Mouse (Mus musculus) macrophage (primary cell): Measurements from ENCODE around the gene Osbpl9. TPM values are rescaled to one million over a fixed set of nuclear protein-coding genes. Genes with fewer than 3 reads are reported as not detected.

ENCODE experiments used
- H3K27ac ChIP-seq: fragments of 350-480 bp; formaldehyde crosslinking; 2 replicates; pipeline ENCODE4 v1.9.0; 2021
- H3K36me3 ChIP-seq: fragments of 350-480 bp; formaldehyde crosslinking; 2 replicates; pipeline ENCODE4 v1.9.0; 2021; ENCODE audit errors: inconsistent target
- H3K4me3 ChIP-seq: fragments of 350-480 bp; formaldehyde crosslinking; 2 replicates; pipeline ENCODE4 v1.9.0; 2021; ENCODE audit errors: inconsistent target
- H3K79me2 ChIP-seq: fragments of 350-480 bp; formaldehyde crosslinking; 2 replicates; pipeline ENCODE4 v1.9.0; 2021; ENCODE audit errors: inconsistent target
- WGBS: methylation state at CpG from one replicate; pipeline ENCODE4 v1.1.7; 2026; ENCODE audit warnings: inconsistent platforms; ENCODE audit not compliant: missing documents; 5-methylcytosine and 5-hydroxymethylcytosine counted together
- polyA plus RNA-seq: library from polyadenylated mRNA; stranded (reverse); fragments of 250-400 nt; gene quantifications from 3 replicates; pipeline ENCODE4 v1.2.4, GENCODE M21; 2018; ENCODE audit warnings: inconsistent platforms

The Osbpl9 gene
- polyA plus RNA-seq, 1 experiment from 2014 or later = 146 TPM

- 92% methylated on average over 8 of the region's 8 CpGs for WGBS
Measured at GRCm38 (mm10) chr4:109185616-109186405, 16.3 kb downstream of the Osbpl9 start.

GRCm38 (mm10) chr4:109175677-109176076, 26.4 kb downstream of the Osbpl9 start:
- H3K4me3 ChIP-seq = no peak overlapping the region
- H3K36me3 ChIP-seq = no peaks in the 10 kb centered on the region
- no peak overlapping the region for H3K27ac ChIP-seq

More at GRCm38 (mm10) chr4:109185616-109186405, 16.3 kb downstream of the Osbpl9 start:
- Histone ChIP-seq H3K36me3 (no peaks in the 10 kb centered on the region), H3K79me2 (peaks cover 100% of the 10 kb centered on the region), H3K4me3 (no peak overlapping the region), H3K27ac (no peak overlapping the region)

DNA sequence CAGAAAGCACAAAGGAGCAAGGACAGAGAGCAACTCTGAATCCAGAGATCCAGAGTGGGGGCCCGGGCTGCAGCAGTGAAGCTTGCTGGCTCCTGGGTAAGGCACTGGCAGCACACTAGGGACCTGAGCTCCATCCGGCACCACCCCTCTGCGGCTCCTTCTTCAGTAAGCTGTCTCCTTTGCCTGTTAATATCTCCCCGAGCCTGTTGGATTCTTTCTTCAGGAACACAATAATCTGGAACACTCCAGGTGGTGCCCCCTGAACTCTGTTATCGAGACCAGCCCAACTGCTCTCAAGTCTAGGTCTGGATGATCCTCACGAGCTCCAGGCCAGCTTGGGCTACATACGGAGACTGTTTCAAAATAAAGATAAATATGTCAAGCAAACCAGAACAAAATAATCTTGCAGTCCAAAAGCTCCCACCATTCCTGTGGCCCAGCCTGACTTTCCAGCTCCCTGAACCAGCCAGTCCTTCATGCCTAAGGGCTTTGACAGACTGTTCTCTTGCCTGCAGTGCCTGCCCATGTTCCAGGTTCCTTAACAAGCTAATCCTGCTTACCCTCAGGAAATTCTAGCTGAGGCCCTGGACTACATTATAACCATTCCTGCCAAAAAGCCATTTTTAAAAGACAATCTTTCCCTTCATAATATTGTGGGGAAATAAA, 28.2 kb downstream of the Osbpl9 start:
- H3K27ac ChIP-seq = no peak overlapping the region
- H3K36me3 ChIP-seq = no peaks in the 10 kb centered on the region
- peaks cover 77% of the 10 kb centered on the region; the same call in 1 of the 2 replicates for H3K79me2 ChIP-seq
- WGBS = 90% methylated on average over 7 of the region's 7 CpGs
- no peak overlapping the region for H3K4me3 ChIP-seq

More at GRCm38 (mm10) chr4:109175677-109176076, 26.4 kb downstream of the Osbpl9 start:
- H3K79me2 ChIP-seq = peaks cover 80% of the 10 kb centered on the region; the same call in 1 of the 2 replicates

DNA sequence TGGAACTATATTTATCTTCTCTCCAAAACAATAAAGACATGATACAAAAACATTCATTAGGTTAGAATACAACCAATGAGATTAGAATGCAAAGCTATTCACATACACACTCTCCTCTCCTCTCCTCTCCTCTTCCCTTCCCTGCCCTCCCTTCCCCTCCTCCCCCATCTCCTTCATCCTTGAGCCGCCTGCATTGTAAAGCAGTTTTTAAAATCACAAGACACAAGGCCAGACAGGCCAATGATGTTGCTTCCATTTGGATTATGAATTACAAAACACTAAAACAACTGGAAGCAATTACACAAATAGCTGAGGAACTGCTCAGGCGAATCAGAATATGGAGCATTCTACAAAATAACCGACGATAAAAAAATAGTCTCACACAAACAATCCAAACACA, 28.7 kb downstream of the Osbpl9 start:
- no peak overlapping the region for H3K27ac ChIP-seq
- whole genome bisulfite sequencing = 97% methylated on average over 3 of the region's 4 CpGs
- no peak overlapping the region for H3K4me3 ChIP-seq
- H3K36me3 ChIP-seq = no peaks in the 10 kb centered on the region
- H3K79me2 ChIP-seq = peaks cover 71% of the 10 kb centered on the region; the same call in 1 of the 2 replicates

DNA sequence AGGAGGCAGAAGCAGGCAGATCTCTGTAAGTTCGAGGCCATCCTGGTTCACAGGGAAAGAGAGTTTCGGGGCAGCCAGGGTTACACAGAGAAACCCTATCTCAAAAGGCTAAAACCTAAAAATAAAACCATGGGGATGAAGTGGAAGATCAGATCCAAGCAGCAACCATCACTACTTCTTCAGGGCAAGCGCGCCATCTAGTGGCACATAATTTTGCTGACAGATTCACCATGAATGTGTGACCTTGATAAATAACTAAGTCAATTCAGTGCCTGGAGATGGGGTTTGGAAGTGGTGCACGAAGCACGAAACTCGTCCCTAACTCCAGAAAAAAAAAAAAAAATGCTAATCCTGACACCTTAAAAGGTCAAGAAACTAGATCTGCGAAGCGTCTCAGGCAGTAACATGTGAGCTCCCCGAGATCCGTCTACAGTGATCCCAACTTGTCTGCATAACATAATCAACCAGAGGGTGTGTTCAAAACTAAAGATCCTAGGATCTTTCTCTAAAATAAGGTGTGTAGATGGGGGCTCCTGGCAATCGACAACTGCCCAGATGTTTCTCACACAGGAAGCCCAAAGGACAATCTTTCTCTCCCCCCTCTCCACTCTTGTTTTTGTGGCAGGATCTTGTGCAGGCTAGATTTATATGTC, 36.4 kb downstream of the Osbpl9 start:
- no peak overlapping the region for H3K27ac ChIP-seq
- no peaks in the 10 kb centered on the region for H3K36me3 ChIP-seq
- H3K4me3 ChIP-seq = no peak overlapping the region
- WGBS = 42% methylated on average over 11 of the region's 12 CpGs
- peaks cover 25% of the 10 kb centered on the region; the same call in 1 of the 2 replicates for H3K79me2 ChIP-seq

DNA sequence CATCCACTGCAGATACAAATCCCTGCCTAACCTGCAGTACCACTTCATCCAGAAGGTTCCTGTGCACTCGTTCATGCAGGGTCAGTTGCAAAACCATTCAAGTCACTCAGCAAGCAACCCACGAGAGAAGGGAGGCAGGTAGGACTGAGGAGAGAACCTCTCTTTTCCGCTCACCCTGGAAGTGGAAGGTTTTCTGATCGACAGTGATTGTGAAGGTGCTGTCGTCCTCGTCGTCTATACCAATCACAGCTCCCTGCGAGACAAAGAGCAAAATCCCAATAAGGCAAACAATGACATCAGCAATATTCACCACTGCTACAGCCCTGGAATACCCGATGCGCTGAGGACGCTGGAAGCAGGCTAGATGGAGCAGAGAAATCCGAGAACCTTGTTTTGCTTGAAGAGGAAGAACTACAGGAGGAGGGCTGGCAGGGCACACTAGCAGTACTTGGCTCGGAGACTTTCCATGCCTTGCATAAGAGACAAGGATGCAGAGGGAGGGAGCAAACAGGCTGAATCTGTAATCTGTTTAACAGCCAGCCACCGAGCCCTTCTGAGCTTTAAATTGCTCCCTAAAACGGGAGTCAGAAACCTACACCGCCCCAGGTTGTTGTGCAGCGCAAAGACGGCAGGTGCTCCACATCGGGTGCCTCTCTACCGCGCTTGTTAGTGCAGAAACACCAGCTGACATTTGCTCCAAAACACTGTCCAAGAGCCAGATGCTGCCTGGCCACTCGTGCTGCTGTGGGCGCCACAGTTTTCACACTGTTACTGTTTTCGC, 45.4 kb downstream of the Osbpl9 start:
- H3K36me3 ChIP-seq = peaks cover 19% of the 10 kb centered on the region; the same call in 1 of the 2 replicates
- WGBS = 90% methylated on average over 24 of the region's 24 CpGs
- H3K79me2 ChIP-seq = peaks cover 7% of the 10 kb centered on the region; the same call in 1 of the 2 replicates
- no peak overlapping the region for H3K27ac ChIP-seq
- no peak overlapping the region for H3K4me3 ChIP-seq

DNA sequence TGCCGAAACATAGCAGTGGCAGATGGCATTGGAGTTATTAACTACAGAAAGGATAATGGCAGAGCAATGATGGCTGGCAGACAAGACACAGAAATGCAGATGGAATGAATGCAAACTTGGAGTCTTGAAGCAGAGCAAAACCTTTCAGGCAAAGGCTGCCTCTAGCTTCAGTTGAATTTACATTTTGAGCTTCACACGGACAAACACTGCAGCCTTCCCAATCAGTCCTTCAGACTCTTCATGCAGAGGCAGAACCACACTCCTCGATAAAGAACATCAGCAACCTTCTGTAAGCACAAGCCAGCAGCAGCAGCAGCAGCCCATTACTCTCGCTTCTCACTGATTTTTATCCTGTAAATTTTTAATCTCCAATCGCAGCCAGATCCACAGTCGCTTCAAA, 46.0 kb downstream of the Osbpl9 start:
- WGBS = 97% methylated on average over 6 of the region's 6 CpGs
- no peak overlapping the region for H3K27ac ChIP-seq
- peaks cover 10% of the 10 kb centered on the region; the same call in 1 of the 2 replicates for H3K79me2 ChIP-seq
- peaks cover 19% of the 10 kb centered on the region; the same call in 1 of the 2 replicates for H3K36me3 ChIP-seq
- H3K4me3 ChIP-seq = no peak overlapping the region

- WGBS = 94% methylated on average over 2 of the region's 2 CpGs
- H3K79me2 ChIP-seq = peaks cover 44% of the 10 kb centered on the region; the same call in 1 of the 2 replicates
- no peak overlapping the region for H3K4me3 ChIP-seq
Measured at GRCm38 (mm10) chr4:109150214-109150613, 51.9 kb downstream of the Osbpl9 start.

GRCm38 (mm10) chr4:109149411-109149810, 52.7 kb downstream of the Osbpl9 start:
- no peak overlapping the region for H3K4me3 ChIP-seq
- peaks cover 52% of the 10 kb centered on the region; the same call in 1 of the 2 replicates for H3K79me2 ChIP-seq
- WGBS = 44% methylated on average over 2 of the region's 2 CpGs
- H3K27ac ChIP-seq = no peak overlapping the region
- H3K36me3 ChIP-seq = no peaks in the 10 kb centered on the region

More at GRCm38 (mm10) chr4:109150214-109150613, 51.9 kb downstream of the Osbpl9 start:
- 0 out of 2 replicates have a peak, but pooled peaks cover 5% of the 10 kb centered on the region for H3K36me3 ChIP-seq
- no peak overlapping the region for H3K27ac ChIP-seq

- Histone ChIP-seq H3K36me3 (no peaks in the 10 kb centered on the region), H3K27ac (no peak overlapping the region), H3K79me2 (peaks cover 59% of the 10 kb centered on the region; the same call in 1 of the 2 replicates), H3K4me3 (no peak overlapping the region)
- 61% methylated on average over 11 of the region's 11 CpGs for WGBS
Measured at GRCm38 (mm10) chr4:109147278-109148038, 54.6 kb downstream of the Osbpl9 start.

DNA sequence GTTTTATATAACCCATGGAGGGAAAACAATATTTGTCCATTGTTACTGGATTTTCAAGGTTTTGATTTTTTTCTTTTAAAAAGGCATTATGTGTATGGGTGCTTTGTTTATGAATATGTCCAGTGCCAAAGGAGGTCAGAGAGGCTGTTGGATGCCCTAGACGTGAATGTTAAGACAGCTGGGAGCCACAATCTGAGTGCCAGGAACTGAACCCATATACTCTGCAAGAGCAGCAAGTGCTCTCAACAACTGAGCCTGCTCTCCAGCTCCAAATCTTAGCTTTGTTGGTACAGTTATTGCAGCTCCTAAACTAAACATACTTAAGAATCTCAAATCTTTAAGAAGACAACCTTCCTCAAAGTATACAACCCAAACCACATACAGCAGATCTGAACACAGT, 59.0 kb downstream of the Osbpl9 start:
- WGBS = 88% methylated on average over 1 of the region's 1 CpGs
- Histone ChIP-seq H3K4me3 (no peak overlapping the region), H3K27ac (no peak overlapping the region)

DNA sequence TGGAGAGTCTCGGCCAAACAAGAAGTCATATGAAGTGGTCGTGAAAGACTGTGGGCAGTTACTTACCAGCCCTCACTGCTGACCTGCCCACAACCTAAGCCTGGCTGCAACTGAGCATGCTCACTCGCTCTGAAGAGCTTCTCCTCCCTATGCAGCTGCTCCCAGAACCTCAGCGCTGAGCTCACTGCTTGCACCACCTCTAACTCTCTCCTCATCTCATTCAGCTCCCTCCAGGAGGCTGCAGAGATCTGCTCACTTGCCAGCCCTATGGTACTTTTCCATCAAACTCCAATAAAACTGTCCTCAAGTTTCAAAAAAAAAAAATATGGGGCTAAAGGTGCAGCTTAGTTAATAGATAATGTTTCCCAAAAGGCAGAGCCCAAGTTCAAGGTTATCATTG, 63.5 kb downstream of the Osbpl9 start:
- H3K4me3 ChIP-seq = no peak overlapping the region
- H3K36me3 ChIP-seq = no peaks in the 10 kb centered on the region
- 98% methylated on average over 4 of the region's 4 CpGs for WGBS
- no peak overlapping the region for H3K27ac ChIP-seq
- peaks cover 52% of the 10 kb centered on the region; the same call in 1 of the 2 replicates for H3K79me2 ChIP-seq

More for the DNA sequence above, 59.0 kb downstream of the Osbpl9 start:
- Histone ChIP-seq H3K36me3 (no peaks in the 10 kb centered on the region), H3K79me2 (peaks cover 80% of the 10 kb centered on the region; the same call in 1 of the 2 replicates)

DNA sequence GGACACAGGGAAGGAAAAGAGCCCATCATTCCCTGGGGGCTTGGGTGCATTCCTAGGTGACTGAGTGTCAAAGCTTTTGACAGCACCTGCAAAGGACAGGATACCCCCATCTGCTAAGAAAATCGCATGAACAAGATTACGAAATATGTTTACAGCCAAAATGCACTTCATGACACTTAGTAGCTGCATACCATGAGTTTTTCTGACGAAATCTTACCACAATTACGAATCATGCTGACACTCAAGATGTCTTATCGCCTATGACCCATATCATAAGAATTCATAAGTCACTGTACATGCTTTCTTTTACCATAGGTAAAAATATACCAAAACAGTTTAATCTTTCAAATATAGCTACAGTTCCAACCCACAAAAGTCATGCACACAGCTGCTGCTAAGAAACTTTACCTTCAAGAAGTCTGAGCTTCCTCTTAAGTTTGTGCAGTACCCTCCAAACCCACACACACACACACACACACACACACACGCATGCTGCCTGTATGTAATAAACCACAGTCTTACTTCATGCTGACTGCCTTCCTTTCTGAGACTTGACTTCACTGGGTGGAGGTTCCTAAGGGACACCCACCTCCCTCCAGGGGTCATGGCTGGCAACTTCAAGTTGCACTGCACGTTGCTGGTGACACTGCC, 65.5 kb downstream of the Osbpl9 start:
- H3K79me2 ChIP-seq = peaks cover 42% of the 10 kb centered on the region; the same call in 1 of the 2 replicates
- no peaks in the 10 kb centered on the region; the same call in 1 of the 2 replicates for H3K36me3 ChIP-seq
- H3K4me3 ChIP-seq = no peak overlapping the region
- H3K27ac ChIP-seq = peak overlapping the region; percentile 44
- 11% methylated on average over 7 of the region's 7 CpGs for WGBS
